Mouse (Mus musculus): ENCODE data around the gene Chchd6.
A peak's percentile ranks its signal among the peaks of the same experiment; 100 is the strongest.

The Chchd6 gene

DNA sequence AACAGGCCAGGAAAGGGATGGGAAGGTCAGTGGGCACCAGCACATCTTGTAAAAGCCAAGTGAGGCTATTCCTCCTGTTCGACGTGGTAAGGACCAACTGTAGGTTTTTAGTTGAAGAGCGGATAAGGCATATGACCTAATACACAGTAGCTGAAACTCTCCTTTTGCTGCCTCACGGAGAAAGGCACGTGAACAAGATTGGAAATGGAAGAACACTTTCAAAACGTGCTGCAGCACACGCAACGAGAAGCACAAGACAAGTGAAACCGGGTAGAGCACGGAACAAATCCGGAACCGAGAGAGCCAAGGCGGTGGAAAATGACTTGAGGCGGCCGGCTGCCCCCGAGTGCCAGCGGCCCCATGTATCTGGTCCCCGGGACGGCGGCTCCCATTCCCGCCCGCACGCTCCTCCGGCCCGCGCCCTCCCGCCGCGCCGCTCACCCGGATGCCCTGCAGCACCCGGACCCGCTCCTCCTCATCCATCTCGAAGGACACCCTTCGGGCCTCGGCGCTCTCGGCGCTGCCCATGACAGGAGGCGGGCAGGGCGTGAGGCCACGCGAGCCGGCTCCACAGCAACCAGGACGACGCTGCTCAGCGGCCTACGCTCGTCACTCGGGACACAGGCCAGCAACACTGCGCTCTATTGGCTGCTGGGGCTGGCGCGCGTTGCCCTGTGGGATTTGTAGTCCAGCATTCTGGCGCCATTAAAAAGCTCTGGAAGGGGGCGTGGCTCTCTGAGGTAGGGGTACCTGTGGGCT, at the start of gene Chchd6:
Chchd6 (minus strand) TSS at position 635 of the 759 bp plus-strand sequence.
- peak; percentile 94 for DNase-seq

DNA sequence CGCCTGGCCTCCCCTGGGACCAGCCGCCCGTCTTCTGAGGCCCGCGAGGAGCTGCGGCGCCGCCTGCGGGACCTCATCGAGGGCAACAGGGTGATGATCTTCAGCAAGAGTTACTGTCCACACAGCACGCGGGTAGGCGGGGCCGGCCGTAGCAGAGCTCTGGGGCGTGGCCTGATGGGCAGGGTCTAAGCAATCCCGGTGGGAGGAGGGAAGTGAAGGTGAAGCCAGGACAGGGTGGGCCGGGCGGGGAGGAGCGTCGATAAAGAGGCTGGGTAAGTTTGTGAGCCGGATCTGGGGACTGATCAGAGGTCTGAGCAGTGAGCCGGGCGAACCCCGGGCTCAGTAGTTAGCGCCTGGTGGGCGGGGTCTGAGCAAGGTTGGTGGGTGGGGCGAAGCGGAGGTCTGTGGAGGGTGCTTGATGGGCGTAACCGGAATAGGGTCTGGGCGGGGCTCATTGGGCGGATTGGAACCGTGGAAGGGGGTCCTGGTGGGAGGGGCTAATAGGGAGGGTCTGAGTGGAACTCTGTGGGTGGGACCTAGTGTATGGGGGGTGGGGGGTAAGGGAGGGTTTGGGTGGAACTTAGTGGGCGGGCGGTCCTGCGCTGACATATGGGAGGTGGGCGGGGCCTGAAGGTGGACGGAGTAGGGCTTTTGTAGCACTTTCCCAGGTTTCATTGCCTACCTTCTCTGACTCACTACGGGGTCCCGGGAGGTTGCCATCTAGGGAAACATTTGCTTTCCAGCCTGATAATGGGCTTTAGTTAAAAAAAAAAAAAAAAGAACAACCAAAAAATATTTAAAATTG, 49.0 kb upstream of the Chchd6 start:
- peak; percentile 72 for DNase-seq

GRCm38 (mm10) chr6:89643798-89644270, 48.4 kb upstream of the Chchd6 start, which contains the start of gene Txnrd3:
TSS of gene Txnrd3 (plus strand) at chr6:89643988.
- DNase-seq: peak; percentile 78

DNA sequence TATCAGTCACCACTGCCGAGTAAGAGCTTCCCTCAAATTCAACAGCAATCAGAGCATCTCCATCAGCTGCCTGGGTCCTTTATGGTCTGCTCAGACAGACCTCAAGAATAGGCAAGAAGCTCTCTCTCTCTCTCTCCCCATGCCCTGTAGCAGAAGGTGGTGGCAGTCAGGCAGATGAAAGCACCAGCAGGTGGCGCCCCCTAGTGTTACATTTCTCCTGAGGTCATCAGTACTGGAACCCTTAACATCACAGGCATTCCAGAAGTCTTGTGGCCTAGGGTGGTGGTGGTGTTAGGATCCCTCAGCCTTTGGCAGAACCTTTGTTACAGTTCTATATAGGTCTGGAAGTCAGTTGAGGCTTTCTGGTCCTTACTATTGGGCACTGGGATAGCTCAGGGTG, 43.6 kb upstream of the Chchd6 start:
- DNase-seq: no peak

DNA sequence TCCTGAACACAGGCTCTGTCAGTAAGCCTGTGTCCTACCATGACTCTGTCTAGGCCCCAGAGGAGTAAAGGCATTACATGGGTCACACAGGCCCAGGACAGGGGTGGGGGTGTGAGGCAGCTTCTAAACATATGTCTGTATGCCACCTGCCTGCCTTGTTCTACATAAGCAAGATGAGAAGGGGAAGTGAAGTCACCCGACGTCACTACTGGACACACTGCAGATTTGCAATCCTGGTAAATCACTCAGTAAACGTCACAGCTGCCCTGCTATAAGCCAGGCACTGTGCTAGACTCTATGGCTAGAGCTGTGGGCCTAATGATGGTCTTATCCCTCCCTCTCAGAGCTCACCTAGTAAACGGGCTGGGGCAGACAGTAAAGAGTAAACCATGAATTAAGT, 42.5 kb upstream of the Chchd6 start:
- DNase-seq: no peak

DNA sequence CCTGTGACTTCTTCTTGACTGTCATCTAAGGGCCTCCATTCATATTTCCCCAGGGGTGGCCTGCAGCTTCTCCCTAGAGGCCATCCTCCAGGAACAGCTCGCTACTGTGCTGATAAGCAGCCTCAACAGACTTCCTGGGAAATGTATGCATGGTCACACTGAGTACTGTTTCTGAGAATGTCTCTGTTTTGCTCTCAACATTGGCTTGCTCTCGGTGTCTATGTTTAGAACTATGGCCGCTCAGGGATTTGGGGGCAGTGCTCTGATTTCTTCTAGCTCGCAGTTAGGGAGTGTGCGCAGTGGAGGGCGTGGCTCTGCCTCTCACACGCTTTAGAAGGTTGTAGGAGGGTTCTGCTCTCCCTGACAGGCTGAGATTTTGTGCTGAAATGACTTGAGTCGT, 38.9 kb upstream of the Chchd6 start:
- DNase-seq: no peak

DNA sequence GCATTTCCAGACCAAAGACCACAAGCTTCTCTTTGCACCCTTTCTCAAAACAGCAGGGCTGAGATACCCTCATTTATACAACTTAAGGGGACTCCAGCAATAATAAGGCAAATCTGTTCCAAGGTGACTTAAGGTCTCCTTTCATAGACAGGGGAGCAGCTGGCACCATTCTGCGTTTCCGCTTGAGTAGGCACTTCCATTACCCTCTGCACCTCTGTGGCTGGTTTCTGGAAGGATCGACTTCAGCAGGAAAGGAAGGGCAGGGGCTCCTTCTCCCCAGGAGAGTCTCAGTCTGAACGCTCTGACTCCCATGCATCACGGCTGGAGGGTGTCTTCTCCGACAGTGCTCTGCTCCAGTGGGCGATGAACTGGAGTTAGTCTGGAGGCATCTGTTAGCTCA, 37.7 kb upstream of the Chchd6 start:
- DNase-seq: no peak

GRCm38 (mm10) chr6:89631809-89632562, 36.5 kb upstream of the Chchd6 start:
- peak; percentile 77 for DNase-seq

- no peak for DNase-seq
Observed at GRCm38 (mm10) chr6:89628045-89628785, 32.8 kb upstream of the Chchd6 start.

DNA sequence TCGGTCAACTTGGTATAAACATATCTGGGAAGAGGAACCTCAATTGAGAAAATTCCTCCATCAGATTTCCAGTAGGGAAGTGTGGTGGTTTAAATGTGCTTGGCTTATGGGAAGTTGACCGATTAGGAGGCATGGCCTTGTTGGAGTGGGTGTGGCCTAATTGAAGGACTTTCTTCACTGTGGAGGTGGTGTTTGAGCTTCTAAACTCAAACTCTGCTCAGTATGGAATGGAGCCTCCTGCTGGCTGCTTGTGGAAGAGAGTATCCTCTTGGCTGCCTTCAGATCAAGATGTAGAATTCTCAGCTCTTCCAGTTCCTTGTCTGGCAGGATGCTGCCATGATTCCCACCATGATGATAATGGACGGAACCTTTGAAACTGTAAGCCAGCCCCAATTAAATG, 27.2 kb upstream of the Chchd6 start:
- DNase-seq: no peak

DNA sequence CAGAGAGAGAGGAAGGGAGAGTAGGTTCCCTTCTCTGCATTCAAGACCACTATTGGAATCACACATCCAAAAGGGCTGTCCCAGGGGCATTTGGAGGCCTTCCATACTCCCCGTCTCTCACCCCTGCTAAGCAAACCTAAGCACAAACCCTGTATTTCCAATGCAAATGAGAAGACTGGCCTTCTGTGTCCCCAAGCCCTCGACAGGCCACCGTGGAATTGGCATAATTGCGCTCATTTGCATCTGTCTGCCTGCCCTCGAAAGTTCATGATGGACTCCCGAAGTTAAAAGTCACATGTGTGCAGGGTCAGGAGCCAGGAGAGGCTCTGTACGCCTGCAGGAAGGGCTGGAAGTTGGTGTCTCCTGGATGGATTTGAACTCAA, 19.9 kb upstream of the Chchd6 start:
- no peak for DNase-seq

DNA sequence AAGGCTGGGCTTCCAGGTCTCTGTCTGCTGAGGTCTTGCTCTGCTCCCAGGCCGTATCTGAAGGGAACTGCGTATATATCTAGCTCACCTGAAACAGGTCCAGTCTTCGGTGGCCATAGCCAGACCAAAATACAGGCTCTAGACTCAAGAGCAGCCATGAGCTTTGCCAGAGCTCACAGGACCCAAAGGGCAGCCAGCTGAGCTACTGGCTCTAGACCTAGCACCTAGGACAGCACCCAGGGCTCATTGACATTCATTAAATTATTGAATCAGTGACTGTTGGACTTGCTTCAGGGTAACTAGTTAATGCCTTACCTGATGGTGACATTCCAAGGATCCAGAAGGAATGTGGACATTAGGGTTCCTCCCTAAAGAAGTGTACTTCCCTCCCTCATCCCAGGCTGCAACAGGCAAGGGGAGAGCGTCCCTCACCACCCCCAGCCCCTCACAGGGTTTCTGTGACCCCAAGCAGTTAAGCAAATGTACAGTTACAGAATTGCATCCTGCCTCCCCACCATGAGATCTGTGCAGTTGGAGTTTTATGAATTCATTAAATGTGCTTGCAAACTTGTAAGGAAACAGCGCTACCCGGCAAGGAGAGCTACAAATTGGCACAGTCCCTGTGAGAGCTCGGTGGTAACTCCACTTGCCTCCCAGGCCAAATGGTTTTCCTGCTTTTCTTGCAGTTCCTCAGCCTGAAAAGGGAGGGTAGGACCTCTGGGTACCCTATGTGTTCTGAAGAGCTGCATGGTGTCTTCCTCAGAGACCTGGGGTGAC, 19.3 kb upstream of the Chchd6 start:
- no peak for DNase-seq

- DNase-seq: no peak
Observed at GRCm38 (mm10) chr6:89614107-89614471, 18.6 kb upstream of the Chchd6 start.

- DNase-seq: no peak
Observed at GRCm38 (mm10) chr6:89613336-89614106, 18.1 kb upstream of the Chchd6 start.

GRCm38 (mm10) chr6:89607999-89608398, 12.5 kb upstream of the Chchd6 start:
- DNase-seq: no peak

- no peak for DNase-seq
Observed at GRCm38 (mm10) chr6:89606096-89606495, 10.6 kb upstream of the Chchd6 start.

DNA sequence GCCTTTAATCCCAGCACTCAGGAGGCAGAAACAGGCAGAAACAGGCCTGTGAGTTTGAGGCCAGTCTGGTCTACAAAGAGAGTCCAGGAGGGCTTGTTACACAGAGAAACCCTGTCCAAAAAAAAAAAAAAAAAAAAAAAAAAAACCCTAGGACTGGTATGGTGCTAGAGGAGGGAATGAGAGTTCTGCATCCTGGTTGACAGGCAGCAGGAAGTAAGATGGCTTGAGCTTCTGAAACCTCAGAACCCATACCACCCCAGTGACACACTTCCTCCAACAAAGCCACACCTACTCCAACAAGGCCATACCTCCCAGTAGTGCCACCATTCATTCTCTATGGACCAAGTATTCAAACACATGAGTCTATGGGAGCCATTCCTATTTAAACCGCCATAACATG, 1.1 kb upstream of the Chchd6 start:
- DNase-seq: no peak

DNA sequence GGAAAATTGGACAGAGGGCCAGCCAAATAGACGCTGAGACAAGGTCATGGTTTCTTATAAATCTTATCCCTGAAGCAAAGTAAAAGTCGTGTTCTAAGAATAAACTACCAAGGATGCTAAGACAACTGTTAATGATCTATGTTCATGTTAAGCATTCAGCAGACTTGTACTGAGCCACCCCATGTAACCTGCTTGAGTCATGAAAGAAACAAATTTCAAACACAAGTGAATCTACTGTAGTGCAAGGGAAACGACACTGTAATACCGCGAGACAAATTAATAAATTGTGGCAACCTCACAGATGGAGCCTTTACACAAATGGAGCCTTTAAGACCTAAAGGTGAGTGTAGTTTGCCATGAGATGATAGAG, 310 bp upstream of the Chchd6 start:
- DNase-seq: no peak

- no peak for DNase-seq
Observed at GRCm38 (mm10) chr6:89592016-89592415, 3.4 kb downstream of the Chchd6 start.

DNA sequence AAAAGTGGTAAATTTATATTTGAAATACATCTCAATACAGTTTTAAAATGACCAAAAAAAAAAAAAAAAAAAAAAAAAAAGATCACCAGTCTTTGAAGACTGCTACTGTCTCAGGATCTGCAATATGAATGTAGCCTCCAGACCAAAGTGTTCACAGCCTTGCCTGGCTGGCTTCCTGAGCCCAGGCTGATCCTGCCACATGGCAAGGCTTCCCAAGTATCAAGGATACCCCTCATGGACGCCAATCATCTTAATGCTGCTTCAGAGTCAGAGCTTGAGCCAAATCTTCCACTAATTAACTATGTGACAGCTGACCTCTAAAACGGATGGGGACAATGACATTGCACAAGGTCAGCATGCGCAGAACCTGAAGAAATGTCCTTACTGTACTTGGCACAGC, 3.9 kb downstream of the Chchd6 start:
- no peak for DNase-seq

DNA sequence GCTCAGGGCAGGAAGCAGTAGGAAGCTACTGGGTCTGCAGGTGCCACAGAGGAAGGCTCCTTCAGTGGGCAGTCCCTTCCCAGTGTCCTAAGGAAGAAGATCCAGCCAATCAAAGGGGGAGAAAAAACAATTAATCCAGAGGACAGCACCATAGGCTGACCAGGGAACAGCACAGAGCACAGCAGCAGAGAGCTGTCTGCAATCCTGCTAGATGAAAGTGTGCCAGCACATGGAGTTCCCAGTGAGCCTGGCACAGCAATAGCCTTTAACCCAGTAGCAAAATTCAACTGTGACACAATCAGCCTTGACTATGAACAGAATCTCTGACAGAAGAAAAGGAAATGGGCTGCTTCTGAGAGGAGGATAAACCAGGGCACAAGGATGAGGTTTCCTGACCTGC, 9.8 kb downstream of the Chchd6 start:
- DNase-seq: no peak
